Mouse (Mus musculus) intestine, postnatal 0 days (tissue): Measurements from ENCODE around the gene Gm29776. TPM values are rescaled to one million over a fixed set of nuclear protein-coding genes. Genes with fewer than 3 reads are reported as not detected.

Experiments
- ATAC-seq: fragments of 200-750 bp; cut with Nextera tagmentation; 2 replicates; pipeline ENCODE4 v1.8.0; 2017; ENCODE audit warnings: mild to moderate bottlenecking, moderate TSS enrichment, moderate library complexity
- H3K27ac ChIP-seq: fragments of 300-500 bp; sonication (generic); 2 replicates; pipeline ENCODE4 v1.5.1; 2014; ENCODE audit warnings: mild to moderate bottlenecking, low read depth, low read length, moderate library complexity
- H3K27me3 ChIP-seq: fragments of 300-500 bp; sonication (generic); replicated peaks from 2 replicates; pipeline ENCODE4 v1.6.1; 2014; ENCODE audit warnings: low read length, mixed read lengths; ENCODE audit not compliant: control insufficient read depth, insufficient read depth
- H3K36me3 ChIP-seq: fragments of 300-500 bp; sonication (generic); 2 replicates; pipeline ENCODE4 v1.6.1; 2014; ENCODE audit warnings: mild to moderate bottlenecking, moderate library complexity; ENCODE audit not compliant: control insufficient read depth, insufficient read depth
- H3K4me1 ChIP-seq: fragments of 300-500 bp; sonication (generic); replicated peaks from 2 replicates; pipeline ENCODE4 v1.6.1; 2014; ENCODE audit warnings: antibody characterized with exemption, low read length, mixed read lengths; ENCODE audit not compliant: control insufficient read depth, insufficient read depth
- H3K4me2 ChIP-seq: fragments of 300-500 bp; sonication (generic); replicated peaks from 2 replicates; pipeline ENCODE4 v1.6.1; 2014; ENCODE audit warnings: low read depth, mild to moderate bottlenecking, moderate library complexity
- H3K4me3 ChIP-seq: fragments of 300-500 bp; sonication (generic); 2 replicates; pipeline ENCODE4 v1.5.1; 2014; ENCODE audit warnings: low read depth, low read length
- H3K9ac ChIP-seq: fragments of 300-500 bp; sonication (generic); 2 replicates; pipeline ENCODE4 v1.6.1; 2014; ENCODE audit warnings: mild to moderate bottlenecking, low read depth, low read length
- H3K9me3 ChIP-seq: fragments of 300-500 bp; sonication (generic); 2 replicates; pipeline ENCODE4 v1.6.1; 2016; ENCODE audit warnings: mixed run types; ENCODE audit not compliant: control insufficient read depth
- CTCF ChIP-seq: sonication (generic); IDR thresholded peaks from 2 replicates; pipeline ENCODE4 v1.5.1; 2016; ENCODE audit warnings: low read depth, mild to moderate bottlenecking, control low read depth, antibody characterized with exemption, moderate library complexity
- WGBS: fragments of 180-500 bp; shearing (Covaris S2); extraction: QIAGEN DNeasy Blood & Tissue Kit; methylation state at CpG from one replicate; pipeline ENCODE4 v1.1.7; 2014; 5-methylcytosine and 5-hydroxymethylcytosine counted together
- microRNA-seq: library from miRNA; unstranded; fragments of <30 nt; microRNA quantifications from one replicate; pipeline ENCODE4, GENCODE M21; 2016
- polyA plus RNA-seq: library from polyadenylated mRNA; unstranded; fragments of >200 nt; fragmentation: Nextera tagmentation; extraction: Ambion mirVana; gene quantifications from 2 replicates; pipeline ENCODE4 v1.2.1, GENCODE M21; 2015

Gm29776 gene
- polyA plus RNA-seq, 1 experiment from 2014 or later, result not detected

GRCm38 (mm10) chr14:54644294-54644693 is 54.3 kb downstream of the Gm29776 start:
- no peak for TF ChIP-seq CTCF
- H3K4me1 ChIP-seq, result no peaks in the 10 kb centered on the region; the same call in 1 of the 2 replicates
- H3K4me2 ChIP-seq, result no peak overlapping the region
- no peaks in the 10 kb centered on the region for H3K27me3 ChIP-seq
- no peaks in the 10 kb centered on the region for H3K9me3 ChIP-seq
- no peak overlapping the region for H3K4me3 ChIP-seq
- WGBS, result 89% methylated on average over 9 of the region's 9 CpGs
- H3K9ac ChIP-seq, result no peak overlapping the region
- H3K27ac ChIP-seq, result no peak overlapping the region
- no peak for ATAC-seq
- peaks cover 64% of the 10 kb centered on the region for H3K36me3 ChIP-seq

GRCm38 (mm10) chr14:54643011-54643410 is 55.6 kb downstream of the Gm29776 start:
- ATAC-seq, result no peak
- no peaks in the 10 kb centered on the region for H3K27me3 ChIP-seq
- no peaks in the 10 kb centered on the region; the same call in 1 of the 2 replicates for H3K4me1 ChIP-seq
- H3K27ac ChIP-seq, result no peak overlapping the region
- no peak overlapping the region for H3K4me3 ChIP-seq
- no peak overlapping the region for H3K4me2 ChIP-seq
- H3K9ac ChIP-seq, result no peak overlapping the region
- TF ChIP-seq CTCF, result no peak
- H3K36me3 ChIP-seq, result peaks cover 55% of the 10 kb centered on the region
- 78% methylated on average over 2 of the region's 2 CpGs for WGBS
- no peaks in the 10 kb centered on the region for H3K9me3 ChIP-seq

Small RNA genes lying within 50 kb of the gene (microRNA-seq; reads per million reads assigned to microRNA genes)
- gene Mir6948, result not detected

Other genes starting within 250 kb of the Gm29776 start
- gene Lrp10, start 234.7 kb downstream of the Gm29776 start, polyA plus RNA-seq, result 105 and 108 TPM in 2 replicates
- 0.78 and 0.89 TPM in 2 replicates for gene Rem2, start 222.7 kb downstream of the Gm29776 start, polyA plus RNA-seq
- 18.1 and 20.9 TPM in 2 replicates for gene Prmt5, start 181.3 kb downstream of the Gm29776 start, polyA plus RNA-seq
- gene Haus4, start 144.2 kb downstream of the Gm29776 start, polyA plus RNA-seq, result 28.2 and 29.4 TPM in 2 replicates
- gene Ajuba, start 121.3 kb downstream of the Gm29776 start, polyA plus RNA-seq, result 13.1 and 15.1 TPM in 2 replicates
- gene 4931414P19Rik, start 92.8 kb downstream of the Gm29776 start, polyA plus RNA-seq, result 2.9 and 3.1 TPM in 2 replicates
- gene Psmb5, start 80.8 kb downstream of the Gm29776 start, polyA plus RNA-seq, result 246 and 274 TPM in 2 replicates
- not detected in 2 replicates for gene Psmb11, start 77.4 kb downstream of the Gm29776 start, polyA plus RNA-seq
- gene Gm17606, start 57.9 kb downstream of the Gm29776 start, polyA plus RNA-seq, result not detected in 2 replicates
- gene Cdh24, start 57.5 kb downstream of the Gm29776 start, polyA plus RNA-seq, result 0.47 and 0.63 TPM in 2 replicates
- 75.5 and 76.8 TPM in 2 replicates for gene 1700123O20Rik, start 12.6 kb downstream of the Gm29776 start, polyA plus RNA-seq
- gene Acin1, start 11.9 kb downstream of the Gm29776 start, polyA plus RNA-seq, result 49.9 and 57.4 TPM in 2 replicates
- gene Cebpe, start 13.3 kb upstream of the Gm29776 start, polyA plus RNA-seq, result not detected in 2 replicates
- 34.2 and 36.9 TPM in 2 replicates for gene Slc7a8, start 83.1 kb upstream of the Gm29776 start, polyA plus RNA-seq
- gene Rnf212b, start 115.3 kb upstream of the Gm29776 start, polyA plus RNA-seq, result not detected in 2 replicates
- gene Homez, start 172.1 kb upstream of the Gm29776 start, polyA plus RNA-seq, result 6.0 and 7.3 TPM in 2 replicates
- gene Ppp1r3e, start 178.7 kb upstream of the Gm29776 start, polyA plus RNA-seq, result 3.8 and 4.1 TPM in 2 replicates
- 8.0 and 9.3 TPM in 2 replicates for gene Bcl2l2, start 184.5 kb upstream of the Gm29776 start, polyA plus RNA-seq
- gene Gm20521, start 184.6 kb upstream of the Gm29776 start, polyA plus RNA-seq, result 1.8 and 1.9 TPM in 2 replicates
- 60.9 and 64.1 TPM in 2 replicates for gene Pabpn1, start 193.7 kb upstream of the Gm29776 start, polyA plus RNA-seq
- 12.5 and 12.9 TPM in 2 replicates for gene Slc22a17, start 214.3 kb upstream of the Gm29776 start, polyA plus RNA-seq
- gene Efs, start 227.3 kb upstream of the Gm29776 start, polyA plus RNA-seq, result 6.5 and 7.1 TPM in 2 replicates
- gene Il25, start 233.9 kb upstream of the Gm29776 start, polyA plus RNA-seq, result not detected in 2 replicates
- 1.1 and 2.1 TPM in 2 replicates for gene Cmtm5, start 237.4 kb upstream of the Gm29776 start, polyA plus RNA-seq